Mouse (Mus musculus): ENCODE measurements around the gene Cage1.

Gene Cage1

DNA sequence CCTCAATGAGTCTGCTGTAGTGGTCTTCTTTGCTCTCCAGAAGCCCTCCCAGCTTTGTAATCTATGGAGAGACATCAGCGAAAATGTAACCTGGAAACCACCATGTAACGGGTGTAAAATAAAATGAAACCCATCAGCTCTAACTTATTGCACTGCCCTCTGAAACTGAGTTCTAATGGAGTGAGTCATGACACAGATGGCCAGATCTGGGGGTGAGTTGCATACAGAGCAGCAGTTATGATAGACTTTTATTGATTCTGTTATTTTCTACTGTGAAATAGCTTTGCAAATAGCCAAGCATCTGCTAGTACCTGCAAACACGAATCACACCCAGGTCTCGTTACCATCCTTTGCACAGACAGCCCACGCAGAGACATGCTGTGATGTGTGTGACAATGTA, 24.4 kb downstream of the Cage1 start:
- DNase-seq (ENCODE audit: extremely low spot score, low read depth, low spot score) = no peak

DNA sequence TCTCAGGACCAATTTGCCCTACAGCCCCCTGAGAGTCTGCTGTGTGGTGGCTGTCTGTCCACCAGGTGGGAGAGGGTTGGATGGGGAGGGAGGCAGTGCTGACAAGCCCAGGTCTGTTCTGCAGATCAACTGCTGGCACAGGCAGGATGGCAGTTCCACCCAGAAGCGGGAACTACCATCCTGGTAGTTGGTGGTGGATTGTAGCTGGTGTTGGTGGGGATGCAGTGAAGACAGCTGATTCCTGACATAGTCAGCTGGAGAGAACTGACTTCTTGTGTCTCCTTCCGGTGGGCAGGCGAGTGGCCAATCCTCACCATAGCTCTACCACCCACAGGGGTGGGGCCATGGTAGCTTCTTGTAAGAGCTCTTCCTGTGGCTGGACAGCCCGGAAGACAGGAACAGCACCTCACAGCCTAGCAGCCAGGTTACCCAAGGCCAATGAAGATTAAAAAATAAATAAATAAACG, 26.4 kb downstream of the Cage1 start:
- no peak for DNase-seq (ENCODE audit: extremely low spot score, low read depth, low spot score)

GRCm38 (mm10) chr13:38009721-38010408, 27.0 kb downstream of the Cage1 start:
- no peak for DNase-seq (ENCODE audit: extremely low spot score, low read depth, low spot score)

DNA sequence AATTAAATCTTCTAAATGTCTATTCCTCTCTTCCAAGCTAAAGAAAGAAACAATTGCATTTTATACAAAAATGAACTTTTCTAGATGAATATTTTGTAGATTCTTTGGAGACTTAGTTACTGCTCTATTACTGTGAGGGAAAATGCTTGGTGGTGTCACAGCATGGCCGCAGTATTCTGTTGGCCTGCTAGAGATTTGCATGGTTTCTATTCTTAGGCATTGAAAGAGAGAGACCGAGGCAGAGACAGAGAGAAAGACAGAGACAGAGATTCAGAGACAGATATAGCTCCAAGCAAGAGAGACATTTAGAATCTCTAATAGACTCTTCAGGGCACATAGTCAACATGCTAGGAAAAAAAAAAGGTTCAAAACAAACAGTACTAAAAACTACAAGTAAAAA, 28.9 kb downstream of the Cage1 start:
- no peak for DNase-seq (ENCODE audit: extremely low spot score, low read depth, low spot score)

DNA sequence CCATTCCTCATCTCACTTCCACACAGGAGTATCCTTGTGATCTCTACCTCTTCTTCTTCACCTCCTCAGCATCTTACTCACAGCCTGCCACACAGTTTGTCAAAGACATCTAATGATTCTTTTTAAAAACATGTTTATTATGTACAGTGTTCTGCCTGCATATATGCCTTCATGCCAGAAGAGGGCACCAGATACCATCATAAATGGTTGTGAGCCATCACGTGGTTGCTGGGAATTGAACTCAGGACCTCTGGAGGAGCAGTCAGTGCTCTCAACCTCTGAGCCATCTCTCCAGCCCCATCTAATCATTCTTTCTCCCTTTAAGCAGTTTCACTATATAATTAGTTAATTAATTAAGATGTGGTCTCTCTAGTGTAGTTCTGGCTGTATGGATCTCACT, 34.4 kb downstream of the Cage1 start:
- no peak for DNase-seq (ENCODE audit: extremely low spot score, low read depth, low spot score)

DNA sequence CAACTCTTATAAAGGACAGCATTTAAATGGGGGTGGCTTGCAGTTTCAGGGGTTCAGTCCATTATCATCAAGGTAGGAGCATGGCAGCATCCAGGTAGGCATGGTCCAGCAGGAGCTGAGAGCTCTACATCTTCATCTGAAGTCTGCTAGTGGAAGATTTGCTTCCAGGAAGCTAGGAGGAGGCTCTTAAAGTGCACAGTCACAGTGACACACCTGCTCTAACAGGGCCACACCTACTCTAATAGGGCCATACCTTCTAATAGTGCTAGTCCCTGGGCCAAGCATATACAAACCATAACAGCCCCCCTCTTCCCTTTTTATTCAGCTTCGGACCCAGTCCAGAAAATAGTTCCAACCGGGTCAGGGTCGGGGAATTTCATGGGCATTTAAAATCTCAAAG, 37.2 kb downstream of the Cage1 start:
- DNase-seq (ENCODE audit: extremely low spot score, low read depth, low spot score) = no peak

DNA sequence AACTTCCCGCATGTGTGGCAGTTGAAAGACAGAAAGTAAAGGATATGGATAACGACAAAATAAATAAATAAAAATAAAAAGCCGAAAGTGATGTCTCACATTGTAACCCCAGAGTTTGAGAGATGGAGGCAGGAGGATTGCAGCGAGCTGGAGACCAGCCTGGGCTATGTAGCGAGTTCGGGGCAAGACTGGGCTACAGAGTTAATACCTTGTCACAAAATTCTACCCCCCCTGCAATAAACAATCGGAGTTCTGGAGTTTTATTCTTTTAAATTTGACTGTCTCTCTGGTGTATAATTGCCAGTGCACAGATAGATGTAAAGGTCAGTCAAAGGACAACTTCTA, 42.5 kb downstream of the Cage1 start:
- DNase-seq (ENCODE audit: extremely low spot score, low read depth, low spot score) = no peak

- DNase-seq (ENCODE audit: extremely low spot score, low read depth, low spot score) = peak; percentile 54
Measured at GRCm38 (mm10) chr13:37993704-37994404, 43.0 kb downstream of the Cage1 start, which contains the start of gene Ssr1. Gene Ssr1 (minus strand): TSS chr13:37994217.

DNA sequence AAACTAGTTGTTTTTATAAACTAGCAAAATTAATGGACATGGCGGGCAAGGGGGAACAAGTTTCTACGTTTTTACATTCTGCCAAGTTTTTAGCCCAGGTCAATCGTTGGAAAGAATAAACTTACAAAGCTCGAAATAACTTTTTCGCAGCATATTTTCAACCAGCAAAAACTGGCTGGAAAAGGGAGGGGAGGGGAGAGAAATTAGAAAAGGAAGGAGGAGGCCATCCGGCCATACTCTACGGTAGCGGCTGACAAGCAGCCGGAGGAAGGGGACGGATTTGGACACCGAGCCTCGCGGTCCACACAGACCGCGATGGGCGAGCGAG, 43.5 kb downstream of the Cage1 start:
- no peak for DNase-seq (ENCODE audit: extremely low spot score, low read depth, low spot score)

GRCm38 (mm10) chr13:37992638-37993371, 44.1 kb downstream of the Cage1 start:
- no peak for DNase-seq (ENCODE audit: extremely low spot score, low read depth, low spot score)

DNA sequence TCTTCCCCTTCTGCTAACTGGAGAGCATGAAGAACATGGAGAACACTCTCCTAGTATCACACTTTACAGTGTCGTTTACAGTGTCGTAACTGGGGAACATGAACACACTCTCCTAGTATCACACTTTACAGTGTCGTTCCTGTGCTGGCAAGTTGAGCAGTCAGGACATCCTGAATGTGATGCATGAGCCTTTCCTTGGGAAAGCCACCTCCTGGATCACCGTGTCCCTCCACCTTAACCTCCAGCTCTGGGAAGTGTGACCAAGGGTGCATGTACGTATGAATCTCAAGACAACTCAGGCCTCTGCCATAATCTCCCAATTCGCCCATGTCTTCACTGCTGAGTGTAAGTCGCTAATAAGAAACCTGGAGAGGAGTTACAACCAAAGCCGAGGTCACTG, 47.2 kb downstream of the Cage1 start:
- no peak for DNase-seq (ENCODE audit: extremely low spot score, low read depth, low spot score)

GRCm38 (mm10) chr13:37986166-37986565, 50.7 kb downstream of the Cage1 start:
- DNase-seq (ENCODE audit: extremely low spot score, low read depth, low spot score) = no peak

DNA sequence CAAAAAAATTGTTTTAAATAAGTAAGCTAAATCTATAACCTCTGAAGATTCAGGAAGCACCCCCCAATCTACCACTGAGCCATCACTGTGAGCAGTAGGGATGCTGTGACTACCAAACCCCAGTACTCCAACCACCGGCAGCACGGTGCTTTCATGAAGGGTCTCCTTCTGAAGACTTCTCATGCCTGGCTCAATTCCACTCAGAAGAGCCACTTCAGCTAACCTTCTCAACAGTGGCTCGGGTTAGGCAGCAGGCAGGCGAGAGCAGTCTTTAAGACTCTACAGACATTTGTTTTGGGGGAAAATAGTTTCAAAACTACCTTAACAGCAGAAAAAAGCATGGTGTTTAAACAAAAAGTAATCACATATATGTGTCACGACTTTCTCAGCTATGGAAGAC, 55.8 kb downstream of the Cage1 start:
- DNase-seq (ENCODE audit: extremely low spot score, low read depth, low spot score) = no peak

DNA sequence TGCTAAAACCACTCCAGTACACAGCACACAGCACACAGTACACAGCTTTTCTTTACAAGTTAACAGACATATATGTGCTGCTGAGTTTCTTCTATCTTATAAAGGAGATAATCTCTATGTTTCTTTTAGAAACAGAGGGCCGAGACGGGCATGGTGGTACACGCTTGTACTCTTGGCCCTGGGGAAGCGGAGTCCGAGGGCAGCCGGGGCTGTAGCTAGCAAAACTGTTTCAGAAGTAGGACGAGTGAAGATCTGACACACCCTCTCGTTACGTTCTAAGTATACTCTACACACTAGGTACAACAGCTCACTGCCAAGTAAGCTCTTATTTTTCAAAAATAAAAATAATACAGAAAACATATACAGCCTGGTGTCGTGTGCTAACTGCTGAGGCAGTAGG, 56.5 kb downstream of the Cage1 start:
- DNase-seq (ENCODE audit: extremely low spot score, low read depth, low spot score) = no peak

DNA sequence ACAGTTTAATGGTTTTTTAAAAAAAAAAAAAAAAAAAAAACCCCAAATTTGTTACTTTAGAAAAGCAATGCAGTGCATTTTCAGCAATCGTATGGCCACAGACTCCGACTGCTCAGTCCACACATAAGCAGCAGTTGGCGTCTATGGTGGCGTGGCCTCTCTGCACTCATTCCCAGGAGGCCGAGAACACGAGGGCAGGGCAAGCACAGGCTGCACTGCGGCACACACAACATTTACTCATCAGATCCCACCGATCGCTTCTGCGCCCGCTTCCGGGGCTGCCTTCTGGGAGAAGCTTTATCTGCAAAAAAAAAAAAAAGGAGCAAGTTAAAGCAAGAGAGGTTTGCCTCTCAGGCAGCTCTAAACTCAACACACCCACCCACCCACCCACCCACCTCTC, 57.4 kb downstream of the Cage1 start:
- DNase-seq (ENCODE audit: extremely low spot score, low read depth, low spot score) = no peak

DNA sequence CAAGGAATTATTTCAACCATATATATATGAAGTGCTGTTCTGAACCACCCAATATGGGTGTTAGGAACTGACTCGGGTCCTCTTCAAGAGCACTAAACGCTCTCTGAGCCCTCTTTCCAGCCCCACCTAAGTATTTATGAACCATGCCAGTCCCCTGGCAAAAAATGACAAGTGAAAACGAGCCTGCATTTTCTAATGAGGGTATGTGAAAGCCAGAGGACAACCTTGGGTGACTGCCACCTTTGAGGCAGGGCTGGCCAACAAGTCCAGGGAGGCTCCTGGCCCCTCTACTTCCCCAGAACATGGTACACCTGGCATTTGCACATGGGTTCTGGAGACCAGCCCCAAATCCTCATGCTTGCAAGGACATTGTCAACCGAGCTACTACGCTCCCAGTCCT, 62.1 kb downstream of the Cage1 start:
- DNase-seq (ENCODE audit: extremely low spot score, low read depth, low spot score) = no peak

- no peak for DNase-seq (ENCODE audit: extremely low spot score, low read depth, low spot score)
Measured at GRCm38 (mm10) chr13:37974036-37974435, 62.8 kb downstream of the Cage1 start.

GRCm38 (mm10) chr13:37970887-37971530, 65.9 kb downstream of the Cage1 start:
- DNase-seq (ENCODE audit: extremely low spot score, low read depth, low spot score) = no peak

DNA sequence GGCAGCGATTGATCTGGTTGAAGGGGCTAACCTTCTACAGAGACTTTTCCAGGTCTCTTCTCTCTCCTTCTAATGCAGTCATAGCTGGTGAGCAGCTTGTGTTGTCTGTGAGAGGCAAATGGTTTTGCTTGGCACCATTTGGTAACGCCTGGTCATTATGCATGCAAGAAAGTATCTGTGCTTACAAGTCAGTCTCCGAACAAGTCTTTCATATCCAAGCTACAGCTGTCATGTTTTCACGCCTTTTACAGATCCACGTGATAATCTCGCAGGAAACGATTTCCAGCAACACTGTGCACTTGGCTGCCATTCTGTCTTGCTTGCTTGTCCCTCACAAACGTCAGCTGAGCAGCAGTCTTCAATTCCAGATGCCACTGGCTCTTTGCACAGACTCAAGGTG, 66.9 kb downstream of the Cage1 start:
- no peak for DNase-seq (ENCODE audit: extremely low spot score, low read depth, low spot score)

GRCm38 (mm10) chr13:37969337-37969736, 67.5 kb downstream of the Cage1 start:
- no peak for DNase-seq (ENCODE audit: extremely low spot score, low read depth, low spot score)

DNA sequence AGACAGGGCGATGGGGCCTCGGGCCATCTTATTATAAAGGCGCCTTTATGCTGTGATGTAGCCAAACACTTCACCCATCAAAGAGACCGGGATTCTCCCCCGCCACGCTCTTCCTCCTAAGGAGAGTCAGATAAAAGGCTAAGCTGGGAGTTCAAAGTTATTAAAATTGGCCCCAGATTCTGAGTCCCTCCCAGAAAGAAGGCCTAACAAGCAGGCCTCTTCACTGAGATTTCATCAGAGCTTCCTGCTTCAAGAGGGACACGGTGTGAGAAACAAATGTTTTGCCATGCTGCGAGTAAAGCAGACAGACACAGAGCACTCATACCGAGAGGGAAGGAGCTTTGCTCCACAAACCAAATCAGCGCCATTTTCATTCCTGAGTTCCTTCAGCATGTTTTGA, 69.3 kb downstream of the Cage1 start:
- DNase-seq (ENCODE audit: extremely low spot score, low read depth, low spot score) = no peak

DNA sequence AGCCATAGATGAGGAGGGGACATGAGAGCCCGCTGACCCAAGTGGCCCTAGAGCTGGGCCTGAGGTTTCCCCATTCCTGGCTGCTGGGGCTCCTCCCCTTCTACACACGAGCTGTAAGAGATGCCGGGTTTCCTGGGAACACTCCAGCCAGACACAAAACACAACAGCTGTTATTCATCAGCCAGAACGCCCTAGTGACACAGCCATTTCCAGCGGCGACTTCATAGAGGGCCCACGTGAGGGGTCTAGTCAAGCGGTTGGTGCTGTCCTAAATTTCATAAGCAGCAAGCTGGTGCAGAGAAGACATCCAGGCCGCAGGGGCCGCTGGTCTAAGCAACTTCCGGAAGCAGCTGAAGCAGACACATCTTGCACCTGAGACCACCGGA, 69.8 kb downstream of the Cage1 start:
- no peak for DNase-seq (ENCODE audit: extremely low spot score, low read depth, low spot score)
